Mouse (Mus musculus): ENCODE measurements around the gene Trim16.
A peak's percentile ranks its signal among the peaks of the same experiment; 100 is the strongest.

- TF ChIP-seq POLR2A (IDR thresholded peaks at IDR 0.05; ENCODE audit: low read depth, low read length) (no peak), CTCF (IDR thresholded peaks at IDR 0.05; ENCODE audit: borderline replicate concordance, insufficient read depth, low read length) (peak; percentile 48; the same call in 1 of the 2 replicates)
Observed at GRCm38 (mm10) chr11:62851199-62851598, 31.2 kb downstream of the Trim16 start.
